Mouse (Mus musculus): Measurements from ENCODE around the gene Plcb4.

DNA sequence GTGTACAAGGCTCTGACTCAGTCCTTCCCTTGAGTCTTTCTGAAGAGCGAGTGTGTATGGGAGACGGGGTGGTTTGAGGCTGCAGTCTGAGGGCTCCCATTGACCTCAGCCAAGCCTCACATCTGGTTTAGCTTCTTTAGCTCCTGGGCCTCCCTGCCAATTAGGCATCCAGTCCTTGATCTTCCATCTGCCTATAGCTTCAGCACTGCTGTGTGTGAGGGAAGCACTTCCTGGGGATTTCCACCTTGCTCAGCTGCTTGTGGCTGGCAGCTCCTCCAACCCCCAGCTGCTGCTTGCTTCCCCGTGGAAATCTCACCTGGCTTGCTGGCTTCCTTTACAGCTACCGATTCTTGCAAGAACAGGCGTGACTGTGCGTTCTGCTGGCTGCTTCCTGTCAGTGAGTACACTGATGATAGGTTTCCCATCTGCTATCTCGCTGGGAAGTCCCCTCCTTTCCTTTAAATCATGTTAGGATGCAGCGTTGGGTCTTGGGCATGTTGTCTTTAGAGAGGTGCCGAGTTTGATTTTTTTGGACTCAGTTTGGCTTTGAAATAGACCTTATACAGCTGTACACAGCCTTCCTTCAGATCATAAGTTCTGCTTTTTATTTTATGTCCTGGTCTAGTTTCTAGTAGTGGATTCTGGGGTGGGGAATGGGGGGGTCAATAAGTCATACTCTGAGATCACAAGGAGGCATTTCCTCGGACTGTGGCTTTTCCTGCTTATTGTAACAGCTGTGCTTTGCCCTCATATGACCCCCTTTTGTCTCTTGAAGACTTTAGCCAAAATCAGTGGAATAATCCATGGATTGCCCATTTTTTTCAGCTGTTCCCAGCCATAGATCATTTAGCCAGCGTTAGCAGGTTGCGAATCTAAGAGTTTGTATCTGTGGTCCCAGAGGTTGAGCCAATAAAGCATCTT lies 34.0 kb downstream of the Plcb4 start:
- TF ChIP-seq ZNF384 (IDR thresholded peaks at IDR 0.05; ENCODE audit: low read depth, low read length) (no peak), CHD2 (IDR thresholded peaks at IDR 0.05; ENCODE audit: low read depth, low read length) (no peak), ZC3H11A (IDR thresholded peaks at IDR 0.05; ENCODE audit: borderline replicate concordance, low read depth, low read length) (no peak), HCFC1 (IDR thresholded peaks at IDR 0.05; ENCODE audit: borderline replicate concordance, insufficient read depth, low read length) (no peak), MAFK (IDR thresholded peaks at IDR 0.05; ENCODE audit: insufficient read depth, low read depth, low read length) (no peak)
